Mouse (Mus musculus): ENCODE measurements at regions not wholly inside any gene's neighbourhood (a gene's known extent, or its start where the extent isn't known, plus 50 kb on each side); places are given as distances from the start of the nearest gene placed in this dataset.

DNA sequence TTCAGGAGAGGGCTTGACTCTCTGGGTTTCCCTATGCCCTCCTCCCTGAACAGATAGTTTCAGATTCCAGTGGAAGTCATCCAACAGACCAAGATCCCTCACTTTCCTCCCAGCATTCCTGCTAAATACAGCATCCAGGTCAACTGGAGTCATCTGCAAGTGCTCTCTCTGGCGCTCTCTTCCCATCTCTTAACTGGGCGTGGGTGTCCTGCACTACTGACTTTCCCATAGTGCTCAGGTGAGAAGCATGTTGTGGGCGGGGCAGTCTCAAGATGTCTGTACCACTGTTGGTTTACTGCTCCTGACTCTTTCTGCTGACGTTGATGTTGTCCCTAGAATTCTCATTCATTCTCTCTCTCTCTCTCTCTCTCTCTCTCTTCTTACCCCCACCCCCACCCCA, 154.0 kb downstream of the Qrsl1 start:
- H3K4me1 ChIP-seq (replicated peaks) = peaks cover 11% of the 10 kb centered on the region
- no peak overlapping the region for H3K27ac ChIP-seq (replicated peaks)
- no peaks in the 10 kb centered on the region for H3K27me3 ChIP-seq
- H3K4me2 ChIP-seq = no peak overlapping the region
- no peak overlapping the region for H3K4me3 ChIP-seq
- H3K9me3 ChIP-seq = no peaks in the 10 kb centered on the region
- no peak for ATAC-seq (ENCODE audit: low read depth)
- WGBS = 92% methylated on average over 4 of the region's 4 CpGs
- H3K36me3 ChIP-seq = no peaks in the 10 kb centered on the region
- H3K9ac ChIP-seq = no peak overlapping the region

DNA sequence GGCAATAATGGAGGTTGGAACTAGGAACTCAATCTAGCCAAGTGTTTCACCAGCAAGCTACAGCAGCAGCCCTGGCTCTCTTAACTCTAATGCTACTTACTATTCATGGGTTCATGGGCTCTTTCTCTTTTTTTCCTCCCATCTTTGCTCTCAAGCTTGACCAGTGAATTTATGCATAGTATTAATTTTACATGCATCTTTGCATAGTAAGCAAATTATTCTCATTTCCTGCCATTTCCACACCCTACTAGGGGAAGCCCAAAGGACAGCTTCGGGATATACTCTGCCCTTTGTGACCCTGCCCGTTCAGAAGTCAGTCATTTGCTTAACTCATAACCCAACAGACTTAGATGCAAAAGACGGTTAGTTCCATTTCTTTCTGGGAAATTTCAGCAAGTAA, 153.2 kb downstream of the Qrsl1 start:
- no peak overlapping the region for H3K9ac ChIP-seq
- H3K4me1 ChIP-seq (replicated peaks) = peaks cover 7% of the 10 kb centered on the region; the same call in 1 of the 2 replicates
- H3K27ac ChIP-seq (replicated peaks) = no peak overlapping the region
- no peaks in the 10 kb centered on the region for H3K27me3 ChIP-seq
- WGBS = 88% methylated on average over 3 of the region's 3 CpGs
- no peak for ATAC-seq (ENCODE audit: low read depth)
- no peak overlapping the region for H3K4me2 ChIP-seq
- H3K36me3 ChIP-seq = no peaks in the 10 kb centered on the region
- H3K9me3 ChIP-seq = no peaks in the 10 kb centered on the region
- H3K4me3 ChIP-seq = no peak overlapping the region

GRCm38 (mm10) chr10:43749496-43750110, 151.9 kb downstream of the Qrsl1 start:
- no peak overlapping the region for H3K27ac ChIP-seq (replicated peaks)
- peaks cover 7% of the 10 kb centered on the region; the same call in 1 of the 2 replicates for H3K4me1 ChIP-seq (replicated peaks)
- H3K9ac ChIP-seq = no peak overlapping the region
- no peak overlapping the region for H3K4me2 ChIP-seq
- H3K36me3 ChIP-seq = no peaks in the 10 kb centered on the region
- 93% methylated on average over 4 of the region's 4 CpGs for WGBS
- no peak for ATAC-seq (ENCODE audit: low read depth)
- no peak overlapping the region for H3K4me3 ChIP-seq
- H3K9me3 ChIP-seq = no peaks in the 10 kb centered on the region
- H3K27me3 ChIP-seq = no peaks in the 10 kb centered on the region

DNA sequence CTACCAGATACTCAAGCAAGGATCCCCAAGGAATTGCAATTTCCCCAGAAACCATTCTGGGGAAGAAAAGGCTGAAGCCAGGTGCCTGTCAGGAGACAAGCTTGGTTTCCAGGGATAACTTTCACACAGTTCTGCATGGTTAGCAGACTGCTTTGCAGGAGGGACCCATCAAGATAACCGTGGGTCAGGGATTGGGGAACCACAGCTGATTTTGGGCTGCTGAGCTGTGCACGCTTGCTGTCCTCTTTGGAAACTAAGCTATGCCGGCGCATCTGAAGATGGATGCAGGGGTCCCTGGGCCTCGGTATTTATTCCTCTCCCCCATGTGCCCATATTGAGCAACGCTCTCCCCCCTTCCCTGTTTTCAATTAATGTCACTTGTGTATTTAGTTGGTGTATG, 151.1 kb downstream of the Qrsl1 start:
- 91% methylated on average over 6 of the region's 6 CpGs for WGBS
- no peak overlapping the region for H3K4me2 ChIP-seq
- no peak overlapping the region for H3K9ac ChIP-seq
- no peaks in the 10 kb centered on the region for H3K27me3 ChIP-seq
- H3K27ac ChIP-seq (replicated peaks) = no peak overlapping the region
- peaks cover 7% of the 10 kb centered on the region; the same call in 1 of the 2 replicates for H3K4me1 ChIP-seq (replicated peaks)
- no peak for ATAC-seq (ENCODE audit: low read depth)
- H3K4me3 ChIP-seq = no peak overlapping the region
- H3K9me3 ChIP-seq = no peaks in the 10 kb centered on the region
- H3K36me3 ChIP-seq = no peaks in the 10 kb centered on the region

GRCm38 (mm10) chr10:43750854-43751253, 150.7 kb downstream of the Qrsl1 start:
- WGBS = 89% methylated on average over 10 of the region's 10 CpGs
- Histone ChIP-seq H3K27me3 (no peaks in the 10 kb centered on the region), H3K4me3 (no peak overlapping the region), H3K4me1 (replicated peaks) (peaks cover 7% of the 10 kb centered on the region; the same call in 1 of the 2 replicates), H3K4me2 (no peak overlapping the region), H3K9ac (no peak overlapping the region), H3K27ac (replicated peaks) (no peak overlapping the region), H3K36me3 (no peaks in the 10 kb centered on the region), H3K9me3 (no peaks in the 10 kb centered on the region)
- ATAC-seq (ENCODE audit: low read depth) = no peak

- WGBS = 60% methylated on average over 5 of the region's 5 CpGs
- no peak for ATAC-seq (ENCODE audit: low read depth)
These were observed 149.5 kb downstream of the Qrsl1 start for GRCm38 (mm10) chr10:43751881-43752675.

DNA sequence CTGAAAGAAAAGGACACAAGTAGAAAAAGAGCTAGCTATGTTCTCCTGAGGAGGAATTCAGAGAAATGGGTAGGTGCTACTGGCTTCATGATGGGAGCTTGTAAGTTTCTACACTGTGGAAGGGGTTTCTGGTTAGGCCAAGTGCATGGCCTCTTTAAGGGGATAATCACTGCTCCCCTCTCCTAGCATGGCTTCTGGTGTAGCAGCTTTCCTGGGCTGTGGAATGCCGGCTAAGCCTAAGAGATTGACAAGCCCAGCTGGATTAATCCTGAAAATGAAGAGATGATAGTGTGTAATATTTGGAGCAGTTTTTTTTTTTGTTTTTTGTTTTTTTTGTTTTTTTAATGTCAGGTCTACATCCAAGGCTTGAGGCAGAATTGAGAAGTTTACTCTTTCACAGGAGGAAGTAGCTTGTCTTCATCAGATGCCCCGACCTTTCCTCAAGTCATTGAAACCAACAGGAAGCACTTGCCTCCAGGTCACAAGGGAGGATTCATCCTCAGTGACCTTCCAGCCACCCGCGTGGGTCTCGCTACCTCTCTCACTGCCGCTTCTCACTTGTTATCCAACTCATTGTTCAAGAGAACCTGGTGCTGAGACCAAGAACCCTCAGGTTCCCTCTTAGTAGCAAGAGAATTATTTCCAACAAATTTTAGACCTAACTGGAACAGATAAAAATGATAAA, 144.5 kb downstream of the Qrsl1 start:
- H3K4me3 ChIP-seq = no peak overlapping the region
- ATAC-seq (ENCODE audit: low read depth) = no peak
- H3K27ac ChIP-seq (replicated peaks) = no peak overlapping the region
- WGBS = 84% methylated on average over 6 of the region's 6 CpGs
- no peaks in the 10 kb centered on the region for H3K36me3 ChIP-seq
- H3K9me3 ChIP-seq = no peaks in the 10 kb centered on the region
- no peak overlapping the region for H3K4me2 ChIP-seq
- no peak overlapping the region for H3K9ac ChIP-seq
- H3K4me1 ChIP-seq (replicated peaks) = peaks cover 2% of the 10 kb centered on the region; the same call in 1 of the 2 replicates
- no peaks in the 10 kb centered on the region for H3K27me3 ChIP-seq

More at GRCm38 (mm10) chr10:43751881-43752675, 149.5 kb downstream of the Qrsl1 start:
- H3K4me1 ChIP-seq (replicated peaks) = peaks cover 7% of the 10 kb centered on the region; the same call in 1 of the 2 replicates
- H3K27me3 ChIP-seq = no peaks in the 10 kb centered on the region
- H3K27ac ChIP-seq (replicated peaks) = no peak overlapping the region
- no peaks in the 10 kb centered on the region for H3K9me3 ChIP-seq
- no peak overlapping the region for H3K4me3 ChIP-seq
- no peak overlapping the region for H3K9ac ChIP-seq
- no peaks in the 10 kb centered on the region for H3K36me3 ChIP-seq
- H3K4me2 ChIP-seq = no peak overlapping the region

DNA sequence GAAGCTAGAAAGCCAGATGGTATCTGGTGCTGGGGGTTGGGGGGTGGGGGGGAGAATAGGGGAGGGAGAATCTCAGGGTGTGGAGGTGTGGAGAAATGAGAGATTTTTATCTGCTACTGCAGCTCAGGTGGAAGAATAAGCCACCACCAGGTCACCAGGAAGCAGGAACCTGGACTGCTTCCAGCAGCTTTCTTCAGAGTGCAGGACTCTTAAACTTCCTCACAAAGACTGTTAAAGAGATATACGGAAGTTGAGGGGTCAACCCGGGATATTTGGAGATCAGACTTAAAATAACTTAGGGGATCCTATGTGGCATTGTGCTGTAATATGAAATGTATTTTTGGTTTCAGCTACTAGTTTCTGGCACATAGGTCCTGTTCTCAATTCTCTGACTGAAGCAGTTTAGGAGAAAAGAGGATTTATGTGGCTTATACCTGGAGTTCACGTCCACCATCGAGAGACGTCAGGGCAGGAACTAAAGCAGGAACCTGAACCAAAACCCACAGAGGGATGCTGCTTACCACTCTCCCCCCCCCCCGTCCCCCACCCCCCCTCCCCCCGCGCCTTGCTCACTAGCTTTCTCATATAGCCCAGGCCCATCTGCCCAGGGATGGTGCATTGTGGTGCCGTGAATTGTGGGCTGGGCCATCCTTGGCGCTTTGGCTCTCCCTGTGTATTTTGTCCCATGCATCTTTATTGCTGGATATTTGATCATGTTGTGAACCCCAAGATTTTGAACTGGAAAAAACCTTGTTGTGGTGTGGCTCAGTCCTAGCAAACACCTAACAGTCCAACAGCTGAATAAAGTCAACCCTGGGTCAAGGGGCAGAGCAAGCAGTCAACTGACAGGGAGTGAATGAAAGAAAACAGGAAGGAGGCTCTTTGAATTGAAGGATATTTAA, 143.2 kb downstream of the Qrsl1 start:
- WGBS = 85% methylated on average over 10 of the region's 10 CpGs
- no peak overlapping the region for H3K4me3 ChIP-seq
- no peaks in the 10 kb centered on the region for H3K27me3 ChIP-seq
- H3K4me2 ChIP-seq = no peak overlapping the region
- H3K27ac ChIP-seq (replicated peaks) = no peak overlapping the region
- H3K9ac ChIP-seq = no peak overlapping the region
- no peak for ATAC-seq (ENCODE audit: low read depth)
- no peaks in the 10 kb centered on the region for H3K4me1 ChIP-seq (replicated peaks)
- H3K36me3 ChIP-seq = no peaks in the 10 kb centered on the region
- H3K9me3 ChIP-seq = no peaks in the 10 kb centered on the region

- Histone ChIP-seq H3K9ac (no peak overlapping the region), H3K9me3 (no peaks in the 10 kb centered on the region), H3K27me3 (no peaks in the 10 kb centered on the region), H3K36me3 (no peaks in the 10 kb centered on the region), H3K4me3 (no peak overlapping the region), H3K4me1 (replicated peaks) (no peaks in the 10 kb centered on the region), H3K27ac (replicated peaks) (no peak overlapping the region), H3K4me2 (no peak overlapping the region)
- ATAC-seq (ENCODE audit: low read depth) = no peak
- 81% methylated on average over 14 of the region's 14 CpGs for WGBS
These were observed 142.2 kb downstream of the Qrsl1 start for GRCm38 (mm10) chr10:43759186-43759905.

GRCm38 (mm10) chr10:43759906-43760281, 141.7 kb downstream of the Qrsl1 start:
- no peak overlapping the region for H3K4me3 ChIP-seq
- H3K4me2 ChIP-seq = no peak overlapping the region
- no peaks in the 10 kb centered on the region for H3K27me3 ChIP-seq
- no peaks in the 10 kb centered on the region for H3K36me3 ChIP-seq
- no peaks in the 10 kb centered on the region for H3K4me1 ChIP-seq (replicated peaks)
- no peak overlapping the region for H3K27ac ChIP-seq (replicated peaks)
- H3K9ac ChIP-seq = no peak overlapping the region
- 90% methylated on average over 5 of the region's 5 CpGs for WGBS
- no peaks in the 10 kb centered on the region for H3K9me3 ChIP-seq
- no peak for ATAC-seq (ENCODE audit: low read depth)

DNA sequence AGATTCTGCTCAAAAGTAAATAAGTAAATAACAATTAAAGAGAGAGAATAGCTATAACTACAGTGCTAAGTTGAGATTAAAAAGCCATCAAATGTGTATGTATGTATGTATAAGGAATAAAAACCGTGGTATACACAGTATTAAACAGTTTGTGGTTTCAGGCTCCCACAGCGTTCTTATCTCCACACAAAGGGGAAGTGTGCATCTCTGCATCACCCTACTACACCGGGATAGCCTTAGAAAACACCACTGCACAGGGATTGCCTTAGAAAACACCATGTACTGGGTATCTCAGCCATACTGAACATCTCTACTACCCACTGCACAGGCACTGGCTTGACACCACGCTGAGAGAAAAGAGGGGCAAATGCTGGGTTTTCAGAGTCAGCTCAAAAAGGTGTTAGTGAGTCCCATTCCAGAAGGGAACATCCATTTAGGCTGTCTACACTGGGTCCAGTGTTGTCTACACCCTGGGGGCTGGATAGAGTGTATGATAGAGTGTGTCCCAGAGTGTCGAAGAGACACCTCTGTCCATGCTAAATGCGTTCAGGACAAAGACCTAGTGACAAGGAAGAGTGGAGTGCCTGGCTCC, 139.5 kb downstream of the Qrsl1 start:
- Histone ChIP-seq H3K27ac (replicated peaks) (no peak overlapping the region), H3K36me3 (no peaks in the 10 kb centered on the region), H3K4me3 (no peak overlapping the region), H3K27me3 (no peaks in the 10 kb centered on the region), H3K4me2 (no peak overlapping the region), H3K9ac (no peak overlapping the region), H3K9me3 (no peaks in the 10 kb centered on the region), H3K4me1 (replicated peaks) (no peaks in the 10 kb centered on the region)
- ATAC-seq (ENCODE audit: low read depth) = no peak
- WGBS = 88% methylated on average over 6 of the region's 6 CpGs

Data from neural tube, embryonic 13.5 days (tissue).